Mouse (Mus musculus): ENCODE data around the gene Abtb1. TPM values are rescaled to one million over a fixed set of nuclear protein-coding genes. Genes with fewer than 3 reads are reported as not detected.

The Abtb1 gene
- 21.0 and 25.9 TPM in 2 replicates for polyA plus RNA-seq (2014; fragmentation: Nextera tagmentation; extraction: Ambion mirVana)

DNA sequence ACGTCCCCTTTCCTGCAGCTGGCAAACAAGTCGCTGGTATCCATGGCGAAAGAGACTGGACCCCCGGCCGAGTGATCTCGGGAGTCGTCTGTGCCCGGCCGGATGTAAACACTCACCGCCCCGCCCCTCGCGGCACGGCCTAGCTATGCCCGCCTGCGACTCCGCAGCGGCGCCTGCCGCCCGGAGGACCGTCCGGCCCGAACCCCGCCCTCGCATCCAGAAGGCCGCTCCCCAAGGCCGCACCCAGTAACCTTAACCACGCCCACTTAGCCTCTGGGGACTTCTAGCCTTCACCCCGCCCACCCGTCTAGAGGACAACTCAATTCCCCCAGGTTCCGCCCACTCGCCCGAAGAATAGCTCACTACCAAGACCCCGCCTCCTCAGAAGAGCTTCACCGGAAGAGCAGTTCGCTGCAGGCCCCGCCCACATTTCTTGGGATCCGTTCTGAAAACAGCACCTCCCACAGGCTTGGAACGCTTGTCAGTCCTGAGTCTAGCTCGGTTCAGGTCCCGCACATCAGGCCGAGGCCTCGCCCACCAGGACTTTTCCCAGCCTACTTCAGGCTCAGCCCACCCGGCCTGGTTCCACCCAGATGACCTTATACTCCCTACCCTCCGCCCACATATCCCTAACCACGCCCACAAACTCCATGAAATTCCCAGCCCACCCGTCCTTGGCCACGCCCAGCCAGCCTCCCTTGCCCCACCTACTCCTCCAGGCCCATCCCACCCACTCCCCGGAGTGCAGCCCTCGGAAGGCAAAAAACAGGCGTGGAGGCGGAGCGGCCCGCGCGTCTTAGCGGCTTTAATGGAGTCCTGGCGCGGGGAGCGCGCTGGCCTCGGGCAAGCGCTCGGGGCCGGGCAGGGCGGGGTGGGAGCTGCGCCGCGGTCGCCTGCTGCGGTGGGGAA, at the start of gene Abtb1:
Gene Abtb1 (minus strand): TSS at position 204 of the 909 bp plus-strand sequence.
- WGBS: 2% methylated on average over 26 of the region's 72 CpGs
- no peaks in the 10 kb centered on the region for H3K9me3 ChIP-seq (ENCODE audit: control insufficient read depth, low read length)
- DNase-seq (ENCODE audit: low spot score) (peak; percentile 100), ATAC-seq (ENCODE audit: low read depth) (peak; percentile 96)
- H3K27ac ChIP-seq (replicated peaks; ENCODE audit: low read depth, low read length): peak within 1 kb of the TSS; percentile 85
- H3K4me2 ChIP-seq (ENCODE audit: low read depth, low read length): peak within 1 kb of the TSS; percentile 82
- peaks cover 13% of the 10 kb centered on the region; the same call in 1 of the 2 replicates for H3K4me1 ChIP-seq (ENCODE audit: control insufficient read depth, insufficient read depth, low read length)
- H3K9ac ChIP-seq (ENCODE audit: low read depth, low read length): peak within 1 kb of the TSS; percentile 90
- no peaks in the 10 kb centered on the region for H3K27me3 ChIP-seq (replicated peaks; ENCODE audit: control insufficient read depth, insufficient read depth, low read length)
- peaks cover 36% of the 10 kb centered on the region for H3K36me3 ChIP-seq (ENCODE audit: control insufficient read depth, insufficient read depth, low read length)
- peak within 1 kb of the TSS; percentile 88 for H3K4me3 ChIP-seq (ENCODE audit: low read depth, low read length)

DNA sequence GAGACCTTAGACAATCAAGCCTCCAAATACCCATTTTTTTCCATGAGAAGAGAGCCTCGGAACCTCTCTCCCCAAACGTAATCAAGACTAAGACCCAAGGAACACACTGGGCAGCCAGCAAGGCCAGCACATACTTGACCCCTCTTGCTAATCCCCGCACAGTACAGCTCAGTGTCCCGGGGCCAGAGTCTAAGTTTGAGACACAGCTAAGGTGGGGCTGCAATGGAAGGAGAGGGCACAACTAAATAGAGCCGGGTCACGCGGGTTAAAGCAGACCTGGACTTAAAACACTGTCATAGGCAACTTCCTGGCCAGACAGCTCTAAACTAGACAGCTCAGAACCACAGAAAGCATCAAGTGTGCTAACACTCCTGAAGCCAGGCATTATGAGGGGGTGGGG, 49.0 kb upstream of the Abtb1 start:
- Histone ChIP-seq H3K9ac (ENCODE audit: low read depth, low read length) (no peak overlapping the region), H3K27ac (replicated peaks; ENCODE audit: low read depth, low read length) (no peak overlapping the region), H3K4me1 (ENCODE audit: control insufficient read depth, insufficient read depth, low read length) (no peaks in the 10 kb centered on the region; the same call in 1 of the 2 replicates), H3K4me3 (ENCODE audit: low read depth, low read length) (no peak overlapping the region), H3K27me3 (replicated peaks; ENCODE audit: control insufficient read depth, insufficient read depth, low read length) (no peaks in the 10 kb centered on the region), H3K9me3 (ENCODE audit: control insufficient read depth, low read length) (no peaks in the 10 kb centered on the region), H3K36me3 (ENCODE audit: control insufficient read depth, insufficient read depth, low read length) (peaks cover 98% of the 10 kb centered on the region), H3K4me2 (ENCODE audit: low read depth, low read length) (no peak overlapping the region)
- WGBS: 84% methylated on average over 7 of the region's 7 CpGs
- ATAC-seq (ENCODE audit: low read depth): no peak
- DNase-seq (ENCODE audit: low spot score): no peak

- no peak overlapping the region for H3K27ac ChIP-seq (replicated peaks; ENCODE audit: low read depth, low read length)
- peaks cover 96% of the 10 kb centered on the region for H3K36me3 ChIP-seq (ENCODE audit: control insufficient read depth, insufficient read depth, low read length)
- whole genome bisulfite sequencing: 90% methylated on average over 13 of the region's 13 CpGs
- DNase-seq (ENCODE audit: low spot score) (no peak), ATAC-seq (ENCODE audit: low read depth) (no peak)
- no peak overlapping the region for H3K4me3 ChIP-seq (ENCODE audit: low read depth, low read length)
- H3K4me2 ChIP-seq (ENCODE audit: low read depth, low read length): no peak overlapping the region
- H3K9me3 ChIP-seq (ENCODE audit: control insufficient read depth, low read length): no peaks in the 10 kb centered on the region
- H3K27me3 ChIP-seq (replicated peaks; ENCODE audit: control insufficient read depth, insufficient read depth, low read length): no peaks in the 10 kb centered on the region
- H3K4me1 ChIP-seq (ENCODE audit: control insufficient read depth, insufficient read depth, low read length): no peaks in the 10 kb centered on the region
- H3K9ac ChIP-seq (ENCODE audit: low read depth, low read length): no peak overlapping the region
Measured at GRCm38 (mm10) chr6:88889410-88890042, 47.7 kb upstream of the Abtb1 start.

GRCm38 (mm10) chr6:88886417-88886967, 44.7 kb upstream of the Abtb1 start:
- DNase-seq (ENCODE audit: low spot score): peak; percentile 52
- Histone ChIP-seq H3K4me1 (ENCODE audit: control insufficient read depth, insufficient read depth, low read length) (no peaks in the 10 kb centered on the region), H3K9ac (ENCODE audit: low read depth, low read length) (no peak overlapping the region), H3K4me2 (ENCODE audit: low read depth, low read length) (no peak overlapping the region), H3K27me3 (replicated peaks; ENCODE audit: control insufficient read depth, insufficient read depth, low read length) (no peaks in the 10 kb centered on the region), H3K9me3 (ENCODE audit: control insufficient read depth, low read length) (no peaks in the 10 kb centered on the region), H3K4me3 (ENCODE audit: low read depth, low read length) (no peak overlapping the region), H3K27ac (replicated peaks; ENCODE audit: low read depth, low read length) (no peak overlapping the region), H3K36me3 (ENCODE audit: control insufficient read depth, insufficient read depth, low read length) (peaks cover 88% of the 10 kb centered on the region)
- ATAC-seq (ENCODE audit: low read depth): peak; percentile 81
- WGBS: 77% methylated on average over 2 of the region's 2 CpGs

GRCm38 (mm10) chr6:88885644-88886416, 44.0 kb upstream of the Abtb1 start:
- no peak overlapping the region for H3K27ac ChIP-seq (replicated peaks; ENCODE audit: low read depth, low read length)
- no peak overlapping the region for H3K4me3 ChIP-seq (ENCODE audit: low read depth, low read length)
- ATAC-seq (ENCODE audit: low read depth) (peak; percentile 9; the same call in 1 of the 2 replicates), DNase-seq (ENCODE audit: low spot score) (no peak)
- H3K4me1 ChIP-seq (ENCODE audit: control insufficient read depth, insufficient read depth, low read length): no peaks in the 10 kb centered on the region
- H3K36me3 ChIP-seq (ENCODE audit: control insufficient read depth, insufficient read depth, low read length): peaks cover 84% of the 10 kb centered on the region
- no peak overlapping the region for H3K4me2 ChIP-seq (ENCODE audit: low read depth, low read length)
- no peaks in the 10 kb centered on the region for H3K9me3 ChIP-seq (ENCODE audit: control insufficient read depth, low read length)
- WGBS: 86% methylated on average over 12 of the region's 12 CpGs
- H3K9ac ChIP-seq (ENCODE audit: low read depth, low read length): no peak overlapping the region
- no peaks in the 10 kb centered on the region for H3K27me3 ChIP-seq (replicated peaks; ENCODE audit: control insufficient read depth, insufficient read depth, low read length)

GRCm38 (mm10) chr6:88884690-88885089, 42.9 kb upstream of the Abtb1 start:
- ATAC-seq (ENCODE audit: low read depth) (no peak), DNase-seq (ENCODE audit: low spot score) (no peak)
- peaks cover 78% of the 10 kb centered on the region for H3K36me3 ChIP-seq (ENCODE audit: control insufficient read depth, insufficient read depth, low read length)
- H3K9me3 ChIP-seq (ENCODE audit: control insufficient read depth, low read length): no peaks in the 10 kb centered on the region
- no peak overlapping the region for H3K4me3 ChIP-seq (ENCODE audit: low read depth, low read length)
- H3K4me2 ChIP-seq (ENCODE audit: low read depth, low read length): no peak overlapping the region
- H3K9ac ChIP-seq (ENCODE audit: low read depth, low read length): no peak overlapping the region
- H3K27ac ChIP-seq (replicated peaks; ENCODE audit: low read depth, low read length): no peak overlapping the region
- H3K4me1 ChIP-seq (ENCODE audit: control insufficient read depth, insufficient read depth, low read length): no peaks in the 10 kb centered on the region
- WGBS: 98% methylated on average over 17 of the region's 17 CpGs
- no peaks in the 10 kb centered on the region for H3K27me3 ChIP-seq (replicated peaks; ENCODE audit: control insufficient read depth, insufficient read depth, low read length)

DNA sequence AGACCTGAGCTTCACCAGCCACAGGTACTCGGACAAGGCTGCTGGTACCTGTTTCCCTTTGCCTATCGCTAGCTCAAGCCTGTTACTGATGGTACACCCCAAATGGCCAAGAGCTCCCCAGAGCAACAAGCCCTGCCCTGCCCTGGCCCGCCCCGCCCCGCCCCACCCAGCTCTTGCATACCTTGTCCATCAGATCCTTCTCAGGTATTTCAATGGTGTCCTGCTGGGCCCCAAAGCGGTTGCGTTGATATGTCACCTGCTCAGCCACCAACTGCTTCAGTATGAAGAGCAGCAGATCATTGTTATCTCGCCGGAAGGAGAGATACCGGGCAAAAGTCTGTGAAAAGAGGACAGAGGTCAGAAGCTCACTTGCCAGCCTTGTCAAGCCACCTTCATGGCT, 42.4 kb upstream of the Abtb1 start:
- DNase-seq (ENCODE audit: low spot score) (no peak), ATAC-seq (ENCODE audit: low read depth) (no peak)
- no peaks in the 10 kb centered on the region for H3K27me3 ChIP-seq (replicated peaks; ENCODE audit: control insufficient read depth, insufficient read depth, low read length)
- H3K9ac ChIP-seq (ENCODE audit: low read depth, low read length): no peak overlapping the region
- H3K4me1 ChIP-seq (ENCODE audit: control insufficient read depth, insufficient read depth, low read length): no peaks in the 10 kb centered on the region
- 88% methylated on average over 10 of the region's 10 CpGs for WGBS
- H3K36me3 ChIP-seq (ENCODE audit: control insufficient read depth, insufficient read depth, low read length): peaks cover 73% of the 10 kb centered on the region
- H3K4me2 ChIP-seq (ENCODE audit: low read depth, low read length): no peak overlapping the region
- H3K9me3 ChIP-seq (ENCODE audit: control insufficient read depth, low read length): no peaks in the 10 kb centered on the region
- H3K27ac ChIP-seq (replicated peaks; ENCODE audit: low read depth, low read length): no peak overlapping the region
- no peak overlapping the region for H3K4me3 ChIP-seq (ENCODE audit: low read depth, low read length)

- ATAC-seq (ENCODE audit: low read depth): no peak
- peaks cover 45% of the 10 kb centered on the region for H3K36me3 ChIP-seq (ENCODE audit: control insufficient read depth, insufficient read depth, low read length)
- no peaks in the 10 kb centered on the region for H3K4me1 ChIP-seq (ENCODE audit: control insufficient read depth, insufficient read depth, low read length)
- 77% methylated on average over 7 of the region's 7 CpGs for WGBS
- H3K27me3 ChIP-seq (replicated peaks; ENCODE audit: control insufficient read depth, insufficient read depth, low read length): no peaks in the 10 kb centered on the region
- DNase-seq (ENCODE audit: low spot score): no peak
- H3K27ac ChIP-seq (replicated peaks; ENCODE audit: low read depth, low read length): no peak overlapping the region
- no peaks in the 10 kb centered on the region for H3K9me3 ChIP-seq (ENCODE audit: control insufficient read depth, low read length)
- H3K9ac ChIP-seq (ENCODE audit: low read depth, low read length): no peak overlapping the region
- H3K4me2 ChIP-seq (ENCODE audit: low read depth, low read length): no peak overlapping the region
- H3K4me3 ChIP-seq (ENCODE audit: low read depth, low read length): no peak overlapping the region
Measured at GRCm38 (mm10) chr6:88881334-88881733, 39.5 kb upstream of the Abtb1 start.
